Mouse (Mus musculus) 3T3-L1 (cell line): ENCODE results near the gene D10Wsu102e.
"Not testable (repeated sequence)": the region's sequence is repeated elsewhere in the genome, so short reads cannot be mapped to it uniquely, and the experiment has no call there.

Experiments used
- DNase-seq: peaks from one replicate; pipeline ENCODE4 v3.0.0-alpha.2; 2015; ENCODE audit warnings: low read depth, low spot score

Gene D10Wsu102e

GRCm38 (mm10) chr10:83384456-83385215 is 24.6 kb downstream of the D10Wsu102e start:
- DNase-seq, result no peak

- DNase-seq, result no peak
Measured at GRCm38 (mm10) chr10:83385330-83385910, 25.4 kb downstream of the D10Wsu102e start.

GRCm38 (mm10) chr10:83397336-83397735 is 37.3 kb downstream of the D10Wsu102e start:
- DNase-seq, result no peak

- DNase-seq, result not testable (repeated sequence)
Measured at GRCm38 (mm10) chr10:83400896-83401295, 40.9 kb downstream of the D10Wsu102e start.

GRCm38 (mm10) chr10:83405031-83405430 is 45.0 kb downstream of the D10Wsu102e start:
- peak; percentile 6 for DNase-seq

GRCm38 (mm10) chr10:83405711-83406110 is 45.7 kb downstream of the D10Wsu102e start:
- no peak for DNase-seq

- no peak for DNase-seq
Measured at GRCm38 (mm10) chr10:83407141-83407540, 47.1 kb downstream of the D10Wsu102e start.

GRCm38 (mm10) chr10:83418466-83418865 is 58.4 kb downstream of the D10Wsu102e start:
- not testable (repeated sequence) for DNase-seq

- DNase-seq, result no peak
Measured at GRCm38 (mm10) chr10:83448582-83448981, 88.6 kb downstream of the D10Wsu102e start.

- no peak for DNase-seq
Measured at GRCm38 (mm10) chr10:83457531-83457930, 97.5 kb downstream of the D10Wsu102e start.

- no peak for DNase-seq
Measured at GRCm38 (mm10) chr10:83475226-83475625, 115.2 kb downstream of the D10Wsu102e start.

- DNase-seq, result no peak
Measured at GRCm38 (mm10) chr10:83477286-83477685, 117.3 kb downstream of the D10Wsu102e start.

GRCm38 (mm10) chr10:83490506-83490905 is 130.5 kb downstream of the D10Wsu102e start:
- no peak for DNase-seq

GRCm38 (mm10) chr10:83497321-83497720 is 137.3 kb downstream of the D10Wsu102e start:
- DNase-seq, result no peak

- peak; percentile 15 for DNase-seq
Measured at GRCm38 (mm10) chr10:83508962-83509660, 149.1 kb downstream of the D10Wsu102e start.

- DNase-seq, result no peak
Measured at GRCm38 (mm10) chr10:83511304-83511703, 151.3 kb downstream of the D10Wsu102e start.

GRCm38 (mm10) chr10:83513736-83514135 is 153.7 kb downstream of the D10Wsu102e start:
- DNase-seq, result no peak

- peak; percentile 18 for DNase-seq
Measured at GRCm38 (mm10) chr10:83520990-83521389, 161.0 kb downstream of the D10Wsu102e start.

GRCm38 (mm10) chr10:83524238-83524637 is 164.2 kb downstream of the D10Wsu102e start:
- DNase-seq, result not testable (repeated sequence)

GRCm38 (mm10) chr10:83530384-83530967 is 170.5 kb downstream of the D10Wsu102e start:
- DNase-seq, result peak; percentile 63

- DNase-seq, result peak; percentile 87
Measured at GRCm38 (mm10) chr10:83533258-83533909, 173.4 kb downstream of the D10Wsu102e start.

- peak; percentile 88 for DNase-seq
Measured at GRCm38 (mm10) chr10:83533910-83534283, 173.9 kb downstream of the D10Wsu102e start, which contains the start of gene Aldh1l2. TSS of gene Aldh1l2 (minus strand) at chr10:83534140.
